Mouse (Mus musculus) hindbrain, embryonic 15.5 days (tissue): ENCODE results near the gene Dhrs3. TPM values are rescaled to one million over a fixed set of nuclear protein-coding genes. Genes with fewer than 3 reads are reported as not detected.

Experiments
- ATAC-seq: fragments of 200-750 bp; cut with Nextera tagmentation; 2 replicates; pipeline ENCODE4 v1.8.0; 2017; ENCODE audit warnings: low read depth, moderate number of reproducible peaks, moderate TSS enrichment; ENCODE audit not compliant: low FRiP score
- H3K27ac ChIP-seq: fragments of 300-500 bp; sonication (generic); replicated peaks from 2 replicates; pipeline ENCODE4 v1.5.1; 2015; ENCODE audit warnings: mild to moderate bottlenecking, inconsistent platforms
- H3K27me3 ChIP-seq: fragments of 300-500 bp; sonication (generic); 2 replicates; pipeline ENCODE4 v1.6.1; 2015; ENCODE audit warnings: control low read depth, inconsistent platforms
- H3K36me3 ChIP-seq: fragments of 300-500 bp; sonication (generic); 2 replicates; pipeline ENCODE4 v1.6.1; 2015; ENCODE audit warnings: control low read depth, inconsistent platforms
- H3K4me1 ChIP-seq: fragments of 300-500 bp; sonication (generic); replicated peaks from 2 replicates; pipeline ENCODE4 v1.6.1; 2015; ENCODE audit warnings: control low read depth, inconsistent platforms
- H3K4me2 ChIP-seq: fragments of 300-500 bp; sonication (generic); 2 replicates; pipeline ENCODE4 v1.6.1; 2015; ENCODE audit warnings: moderate library complexity, mild to moderate bottlenecking, inconsistent platforms
- H3K4me3 ChIP-seq: fragments of 300-500 bp; sonication (generic); 2 replicates; pipeline ENCODE4 v1.5.1; 2015; ENCODE audit warnings: mild to moderate bottlenecking, inconsistent platforms
- H3K9ac ChIP-seq: fragments of 300-500 bp; sonication (generic); 2 replicates; pipeline ENCODE4 v1.6.1; 2015; ENCODE audit warnings: inconsistent platforms
- H3K9me3 ChIP-seq: fragments of 300-500 bp; sonication (generic); 2 replicates; pipeline ENCODE4 v1.6.1; 2016; ENCODE audit warnings: control low read depth, inconsistent platforms
- WGBS: fragments of 180-500 bp; shearing (Covaris S2); methylation state at CpG from one replicate; pipeline ENCODE4 v1.1.7; 2015; 5-methylcytosine and 5-hydroxymethylcytosine counted together
- polyA plus RNA-seq: library from polyadenylated mRNA; unstranded; fragments of >200 nt; fragmentation: Nextera tagmentation; extraction: Ambion mirVana; gene quantifications from 2 replicates; pipeline ENCODE4 v1.2.1, GENCODE M21; 2015

The Dhrs3 gene
- polyA plus RNA-seq, 1 experiment from 2014 or later: 59.9 TPM

- no peak for ATAC-seq
- no peaks in the 10 kb centered on the region for H3K9me3 ChIP-seq
- H3K27ac ChIP-seq: no peak overlapping the region
- H3K4me2 ChIP-seq: no peak overlapping the region
- H3K9ac ChIP-seq: no peak overlapping the region
- H3K27me3 ChIP-seq: no peaks in the 10 kb centered on the region
- WGBS: 71% methylated on average over 6 of the region's 6 CpGs
- peaks cover 10% of the 10 kb centered on the region for H3K4me1 ChIP-seq
- H3K4me3 ChIP-seq: no peak overlapping the region
- no peaks in the 10 kb centered on the region for H3K36me3 ChIP-seq
Measured at GRCm38 (mm10) chr4:144947738-144948390, 55.2 kb downstream of the Dhrs3 start.

GRCm38 (mm10) chr4:144949441-144950326 lies 57.1 kb downstream of the Dhrs3 start:
- Histone ChIP-seq H3K27ac (no peak overlapping the region; the same call in 1 of the 2 replicates), H3K27me3 (no peaks in the 10 kb centered on the region), H3K4me3 (no peak overlapping the region), H3K36me3 (no peaks in the 10 kb centered on the region), H3K9me3 (no peaks in the 10 kb centered on the region), H3K4me2 (no peak overlapping the region), H3K4me1 (peaks cover 10% of the 10 kb centered on the region), H3K9ac (no peak overlapping the region)
- ATAC-seq: peak; percentile 89
- 17% methylated on average over 9 of the region's 9 CpGs for WGBS

GRCm38 (mm10) chr4:144950327-144950711 lies 57.7 kb downstream of the Dhrs3 start:
- Histone ChIP-seq H3K4me2 (no peak overlapping the region), H3K36me3 (no peaks in the 10 kb centered on the region), H3K4me1 (peaks cover 10% of the 10 kb centered on the region), H3K27ac (no peak overlapping the region; the same call in 1 of the 2 replicates), H3K9me3 (no peaks in the 10 kb centered on the region), H3K27me3 (no peaks in the 10 kb centered on the region), H3K9ac (no peak overlapping the region), H3K4me3 (no peak overlapping the region)
- WGBS: 71% methylated on average over 3 of the region's 3 CpGs
- ATAC-seq: no peak

- no peaks in the 10 kb centered on the region for H3K9me3 ChIP-seq
- WGBS: 95% methylated on average over 3 of the region's 3 CpGs
- H3K27me3 ChIP-seq: no peaks in the 10 kb centered on the region
- ATAC-seq: no peak
- peaks cover 10% of the 10 kb centered on the region for H3K4me1 ChIP-seq
- H3K4me3 ChIP-seq: no peak overlapping the region
- no peak overlapping the region for H3K4me2 ChIP-seq
- no peaks in the 10 kb centered on the region for H3K36me3 ChIP-seq
- no peak overlapping the region for H3K9ac ChIP-seq
- H3K27ac ChIP-seq: no peak overlapping the region
Measured at GRCm38 (mm10) chr4:144950883-144951282, 58.3 kb downstream of the Dhrs3 start.

GRCm38 (mm10) chr4:144951859-144952258 lies 59.2 kb downstream of the Dhrs3 start:
- ATAC-seq: no peak
- H3K4me2 ChIP-seq: no peak overlapping the region
- H3K4me3 ChIP-seq: no peak overlapping the region
- 80% methylated on average over 7 of the region's 7 CpGs for WGBS
- H3K4me1 ChIP-seq: peaks cover 10% of the 10 kb centered on the region
- H3K27ac ChIP-seq: no peak overlapping the region
- no peaks in the 10 kb centered on the region for H3K27me3 ChIP-seq
- no peaks in the 10 kb centered on the region for H3K36me3 ChIP-seq
- no peak overlapping the region for H3K9ac ChIP-seq
- H3K9me3 ChIP-seq: no peaks in the 10 kb centered on the region

- H3K27me3 ChIP-seq: no peaks in the 10 kb centered on the region
- no peak overlapping the region for H3K4me3 ChIP-seq
- H3K9ac ChIP-seq: no peak overlapping the region
- WGBS: 94% methylated on average over 1 of the region's 1 CpGs
- H3K9me3 ChIP-seq: no peaks in the 10 kb centered on the region
- peaks cover 10% of the 10 kb centered on the region for H3K4me1 ChIP-seq
- H3K36me3 ChIP-seq: no peaks in the 10 kb centered on the region
- H3K27ac ChIP-seq: no peak overlapping the region
- ATAC-seq: no peak
- H3K4me2 ChIP-seq: no peak overlapping the region
Measured at GRCm38 (mm10) chr4:144953421-144953820, 60.8 kb downstream of the Dhrs3 start.

- WGBS: 94% methylated on average over 1 of the region's 1 CpGs
- Histone ChIP-seq H3K9ac (no peak overlapping the region), H3K36me3 (no peaks in the 10 kb centered on the region), H3K4me1 (no peaks in the 10 kb centered on the region), H3K27ac (no peak overlapping the region), H3K9me3 (no peaks in the 10 kb centered on the region), H3K4me2 (no peak overlapping the region), H3K4me3 (no peak overlapping the region), H3K27me3 (no peaks in the 10 kb centered on the region)
- no peak for ATAC-seq
Measured at GRCm38 (mm10) chr4:144955863-144956262, 63.2 kb downstream of the Dhrs3 start.

GRCm38 (mm10) chr4:144956293-144956692 lies 63.7 kb downstream of the Dhrs3 start:
- ATAC-seq: no peak
- no peak overlapping the region for H3K27ac ChIP-seq
- WGBS: 80% methylated on average over 1 of the region's 1 CpGs

GRCm38 (mm10) chr4:144957186-144957585 lies 64.6 kb downstream of the Dhrs3 start:
- H3K4me1 ChIP-seq: no peaks in the 10 kb centered on the region
- 83% methylated on average over 4 of the region's 4 CpGs for WGBS
- H3K9ac ChIP-seq: no peak overlapping the region

More at GRCm38 (mm10) chr4:144956293-144956692, 63.7 kb downstream of the Dhrs3 start:
- H3K4me2 ChIP-seq: no peak overlapping the region
- H3K9me3 ChIP-seq: no peaks in the 10 kb centered on the region
- H3K4me1 ChIP-seq: no peaks in the 10 kb centered on the region
- H3K36me3 ChIP-seq: no peaks in the 10 kb centered on the region
- H3K4me3 ChIP-seq: no peak overlapping the region
- no peaks in the 10 kb centered on the region for H3K27me3 ChIP-seq
- no peak overlapping the region for H3K9ac ChIP-seq

GRCm38 (mm10) chr4:144957721-144958120 lies 65.1 kb downstream of the Dhrs3 start:
- Histone ChIP-seq H3K9ac (no peak overlapping the region), H3K36me3 (no peaks in the 10 kb centered on the region), H3K4me3 (no peak overlapping the region), H3K9me3 (no peaks in the 10 kb centered on the region), H3K27me3 (no peaks in the 10 kb centered on the region), H3K4me2 (no peak overlapping the region), H3K27ac (no peak overlapping the region), H3K4me1 (no peaks in the 10 kb centered on the region)
- no peak for ATAC-seq
- WGBS: 65% methylated on average over 2 of the region's 2 CpGs

More at GRCm38 (mm10) chr4:144957186-144957585, 64.6 kb downstream of the Dhrs3 start:
- H3K27me3 ChIP-seq: no peaks in the 10 kb centered on the region
- no peaks in the 10 kb centered on the region for H3K9me3 ChIP-seq
- H3K27ac ChIP-seq: no peak overlapping the region
- no peak for ATAC-seq
- H3K4me2 ChIP-seq: no peak overlapping the region
- H3K36me3 ChIP-seq: no peaks in the 10 kb centered on the region
- no peak overlapping the region for H3K4me3 ChIP-seq

- H3K4me3 ChIP-seq: no peak overlapping the region
- no peaks in the 10 kb centered on the region for H3K36me3 ChIP-seq
- no peaks in the 10 kb centered on the region for H3K27me3 ChIP-seq
- 64% methylated on average over 8 of the region's 8 CpGs for WGBS
- no peaks in the 10 kb centered on the region for H3K4me1 ChIP-seq
- no peak overlapping the region for H3K27ac ChIP-seq
- ATAC-seq: no peak
- no peak overlapping the region for H3K9ac ChIP-seq
- H3K9me3 ChIP-seq: no peaks in the 10 kb centered on the region
- H3K4me2 ChIP-seq: no peak overlapping the region
Measured at GRCm38 (mm10) chr4:144960188-144960904, 67.7 kb downstream of the Dhrs3 start.

- Histone ChIP-seq H3K9me3 (no peaks in the 10 kb centered on the region), H3K27ac (no peak overlapping the region), H3K4me3 (no peak overlapping the region), H3K4me1 (no peaks in the 10 kb centered on the region), H3K4me2 (no peak overlapping the region), H3K36me3 (no peaks in the 10 kb centered on the region), H3K27me3 (no peaks in the 10 kb centered on the region), H3K9ac (no peak overlapping the region)
- ATAC-seq: no peak
- WGBS: 88% methylated on average over 4 of the region's 4 CpGs
Measured at GRCm38 (mm10) chr4:144961232-144961631, 68.6 kb downstream of the Dhrs3 start.
